Mouse (Mus musculus) ovary, postnatal 10 days (tissue): ENCODE results near the gene Rusc1.
"Not testable (repeated sequence)": the region's sequence is repeated elsewhere in the genome, so short reads cannot be mapped to it uniquely, and the experiment has no call there.

Experiments
- DNase-seq: peaks from one replicate; pipeline ENCODE4 v3.0.0; 2022; ENCODE audit warnings: low spot score

Rusc1 gene

GRCm38 (mm10) chr3:89092509-89093090 lies 511 bp downstream of the Rusc1 start:
- no peak for DNase-seq

- no peak for DNase-seq
Measured at GRCm38 (mm10) chr3:89091811-89092508, 1.2 kb downstream of the Rusc1 start.

DNA sequence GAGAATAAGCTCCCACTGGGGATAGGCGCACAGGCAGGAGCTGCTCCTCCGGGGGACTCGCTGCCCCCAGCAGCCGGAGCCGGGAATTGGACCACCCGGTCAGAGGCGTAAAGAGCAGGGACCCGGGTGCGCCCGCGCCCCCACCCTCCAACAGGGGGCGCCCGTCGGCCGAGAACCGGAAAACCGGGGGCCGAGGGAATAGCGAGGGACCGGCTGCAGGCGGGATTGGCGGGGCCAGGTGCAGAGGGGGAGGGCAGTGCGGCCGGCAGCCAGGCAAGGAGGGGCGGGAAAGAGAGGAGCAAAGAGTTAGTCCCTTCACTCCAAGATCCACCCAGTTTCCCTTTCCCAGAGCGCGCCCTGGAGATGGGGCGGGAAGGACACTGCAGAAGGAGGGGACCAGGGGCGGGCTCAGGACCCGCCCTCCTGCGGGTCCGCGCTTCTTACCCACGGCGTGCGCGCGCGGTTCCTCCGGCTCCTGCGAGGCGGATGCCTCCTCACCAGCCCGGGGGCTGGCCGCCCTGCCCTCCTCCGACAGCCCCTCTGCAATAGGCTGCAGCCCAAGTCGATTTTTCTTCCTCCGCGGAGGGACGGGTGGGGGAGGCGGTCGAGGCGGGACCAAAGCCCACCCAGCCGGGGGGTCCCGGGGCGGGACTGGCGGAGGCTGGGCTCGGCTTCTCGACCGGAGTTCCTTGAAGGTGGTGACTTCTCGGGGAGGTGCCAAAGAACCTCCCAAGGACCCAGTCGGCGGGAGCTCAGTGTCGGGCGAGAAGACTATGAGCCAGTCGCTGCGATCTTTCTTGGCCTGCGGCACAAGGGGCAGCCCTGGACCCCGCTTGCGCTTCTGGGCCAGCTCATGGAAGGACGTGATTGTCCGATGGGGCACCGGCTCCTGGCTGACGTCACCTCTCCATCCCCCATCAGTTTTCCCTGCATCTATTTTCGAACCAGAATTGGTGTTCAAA lies 2.1 kb downstream of the Rusc1 start:
- peak; percentile 72 for DNase-seq

DNA sequence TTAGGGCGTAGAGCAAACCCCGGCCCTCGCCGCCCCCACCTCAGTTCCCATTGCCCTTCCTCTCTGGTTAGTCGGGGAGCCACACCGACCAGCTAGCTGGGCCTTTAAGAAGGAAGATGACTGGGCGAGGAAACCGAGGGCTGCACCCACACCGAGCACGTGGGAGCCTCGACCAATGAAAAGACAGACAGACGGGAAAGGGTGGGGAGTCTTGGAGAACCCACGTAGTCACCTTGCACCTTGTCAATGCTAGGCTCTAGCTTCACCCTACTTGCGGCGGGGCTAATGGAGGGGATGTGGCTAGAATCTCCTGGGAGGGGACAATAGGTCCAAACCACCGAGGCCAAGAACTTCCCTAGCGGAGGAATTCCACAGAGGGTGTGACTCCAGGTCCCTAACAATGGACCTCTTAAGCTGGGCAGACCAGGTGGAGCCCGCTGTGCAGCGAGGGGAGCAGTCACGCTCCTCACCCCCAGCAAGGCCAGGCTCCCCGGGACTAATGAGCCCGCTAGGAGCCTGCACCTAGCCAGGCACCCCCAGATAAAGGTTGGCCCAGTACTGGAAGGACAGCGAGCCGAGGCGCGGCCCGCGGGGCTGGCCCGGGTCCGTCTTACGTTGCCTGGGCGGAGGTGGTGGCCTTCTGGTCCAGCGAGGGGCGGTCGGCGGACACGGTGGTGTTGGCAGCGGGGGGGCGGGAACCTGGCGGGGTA lies 3.1 kb downstream of the Rusc1 start:
- DNase-seq: peak; percentile 63

- DNase-seq: no peak
Measured at GRCm38 (mm10) chr3:89088974-89089373, 4.1 kb downstream of the Rusc1 start.

- peak; percentile 45 for DNase-seq
Measured at GRCm38 (mm10) chr3:89087338-89088110, 5.6 kb downstream of the Rusc1 start.

- no peak for DNase-seq
Measured at GRCm38 (mm10) chr3:89084654-89085190, 8.4 kb downstream of the Rusc1 start.

- no peak for DNase-seq
Measured at GRCm38 (mm10) chr3:89084133-89084532, 9.0 kb downstream of the Rusc1 start.

GRCm38 (mm10) chr3:89082287-89082686 lies 10.8 kb downstream of the Rusc1 start:
- not testable (repeated sequence) for DNase-seq

GRCm38 (mm10) chr3:89077383-89077782 lies 15.7 kb downstream of the Rusc1 start:
- no peak for DNase-seq

GRCm38 (mm10) chr3:89067265-89067664 lies 25.8 kb downstream of the Rusc1 start:
- DNase-seq: no peak

DNA sequence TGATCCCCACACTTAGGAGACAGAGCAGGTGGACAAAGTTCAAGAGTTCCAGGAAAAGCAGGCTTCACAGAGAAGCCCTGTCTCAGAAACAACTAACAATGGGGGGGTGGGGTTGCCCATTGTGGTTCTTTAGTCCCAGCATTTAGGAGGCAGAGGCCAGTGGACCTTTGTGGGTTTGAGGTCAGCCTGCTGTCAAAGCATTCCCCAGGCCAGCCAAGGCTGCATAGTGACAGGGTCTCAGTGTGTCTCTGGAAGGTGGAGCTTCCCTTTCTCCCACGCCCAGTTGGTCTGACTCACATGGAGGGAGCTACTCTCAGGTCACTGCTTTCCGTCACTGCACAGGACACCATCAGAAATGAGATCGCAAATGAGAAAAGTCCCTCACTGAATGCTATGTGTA lies 31.4 kb downstream of the Rusc1 start:
- no peak for DNase-seq

- no peak for DNase-seq
Measured at GRCm38 (mm10) chr3:89058783-89059182, 34.3 kb downstream of the Rusc1 start.

DNA sequence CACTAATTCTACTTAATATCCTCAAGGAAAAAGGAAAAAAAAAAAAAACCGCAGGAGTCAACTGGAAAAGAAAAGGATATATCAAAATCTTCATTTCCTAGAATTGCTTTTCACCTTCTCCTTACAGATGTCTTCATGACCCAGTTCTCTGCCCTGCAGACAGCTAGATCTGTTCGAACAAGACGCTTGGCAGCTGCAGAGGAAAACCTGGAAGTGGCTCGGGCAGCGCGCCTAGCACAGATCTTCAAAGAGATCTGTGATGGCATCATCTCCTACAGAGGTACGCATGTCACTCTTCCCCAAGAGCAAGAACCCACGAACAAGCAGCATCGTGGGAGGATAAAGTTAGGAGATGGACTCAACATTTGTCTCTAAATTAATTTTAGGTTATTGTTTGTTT lies 34.8 kb downstream of the Rusc1 start:
- no peak for DNase-seq

GRCm38 (mm10) chr3:89043359-89043758 lies 49.8 kb downstream of the Rusc1 start:
- DNase-seq: no peak
